Mouse (Mus musculus): ENCODE data around the gene Trafd1. TPM values are rescaled to one million over a fixed set of nuclear protein-coding genes. Genes with fewer than 3 reads are reported as not detected.

Gene Trafd1
- polyA plus RNA-seq, 1 experiment: 29.3 TPM

DNA sequence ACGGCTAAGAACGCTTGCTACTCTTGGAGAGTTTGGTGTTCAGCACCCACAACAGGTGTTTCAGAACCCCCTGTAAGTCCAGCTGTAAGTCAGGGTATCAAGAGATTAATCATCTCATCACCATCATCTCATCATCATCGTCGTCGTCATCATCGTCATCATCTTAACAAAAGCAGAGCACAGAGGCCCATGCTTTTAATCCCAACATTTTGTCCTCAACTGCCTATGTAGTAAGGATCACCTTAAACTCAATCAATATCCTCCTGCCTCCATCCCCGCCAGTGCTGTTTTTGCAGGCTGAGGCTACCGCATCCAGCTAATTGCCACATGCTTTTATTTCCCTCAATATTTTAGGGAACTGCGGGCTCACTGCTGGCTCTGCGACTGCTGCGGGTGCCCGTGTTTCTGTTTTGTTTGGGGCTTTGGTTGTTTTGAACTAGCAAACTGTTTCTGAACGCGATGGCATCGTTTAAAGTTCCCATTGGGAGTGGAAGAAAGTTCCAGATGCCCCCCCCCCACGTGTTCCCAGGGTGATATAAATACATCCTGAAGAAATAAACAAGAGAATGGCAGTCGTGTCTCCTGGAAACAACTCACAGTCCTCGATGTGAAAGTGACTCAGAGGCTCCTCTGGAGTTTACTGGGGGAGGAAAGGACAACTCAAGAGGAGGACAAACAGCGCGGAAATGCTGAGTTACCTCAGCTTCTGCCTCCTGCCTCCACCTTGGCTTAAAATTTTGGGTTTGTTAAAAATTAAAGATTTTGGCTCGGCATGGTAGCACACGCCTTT lies 883 bp upstream of the Trafd1 start:
- peak overlapping the region; percentile 77 for H3K4me2 ChIP-seq (ENCODE audit: low read depth)
- no peaks in the 10 kb centered on the region for H3K36me3 ChIP-seq (ENCODE audit: control insufficient read depth, insufficient read depth)
- H3K4me3 ChIP-seq: peak overlapping the region; percentile 71
- no peaks in the 10 kb centered on the region for H3K27me3 ChIP-seq (ENCODE audit: control insufficient read depth, insufficient read depth, insufficient read length)
- TF ChIP-seq SRF (IDR thresholded peaks at IDR 0.05; ENCODE audit: control insufficient read depth, insufficient read length, low read depth): no peak
- no peak for TF ChIP-seq TCF3 (IDR thresholded peaks at IDR 0.05; ENCODE audit: insufficient read length, low read depth)
- TF ChIP-seq USF1 (IDR thresholded peaks at IDR 0.05; ENCODE audit: low read depth): no peak
- no peak for TF ChIP-seq MYOD1 (IDR thresholded peaks at IDR 0.05; ENCODE audit: control insufficient read depth in 1 of 3, insufficient read length in 2 of 3, low read depth in 2 of 3)
- no peak for TF ChIP-seq POLR2AphosphoS2 (IDR thresholded peaks at IDR 0.05; ENCODE audit: insufficient read length, low read depth)
- no peak overlapping the region for H3ac ChIP-seq (ENCODE audit: control insufficient read depth, insufficient read length)
- no peaks in the 10 kb centered on the region for H3K79me2 ChIP-seq (ENCODE audit: control insufficient read depth, insufficient read depth)

DNA sequence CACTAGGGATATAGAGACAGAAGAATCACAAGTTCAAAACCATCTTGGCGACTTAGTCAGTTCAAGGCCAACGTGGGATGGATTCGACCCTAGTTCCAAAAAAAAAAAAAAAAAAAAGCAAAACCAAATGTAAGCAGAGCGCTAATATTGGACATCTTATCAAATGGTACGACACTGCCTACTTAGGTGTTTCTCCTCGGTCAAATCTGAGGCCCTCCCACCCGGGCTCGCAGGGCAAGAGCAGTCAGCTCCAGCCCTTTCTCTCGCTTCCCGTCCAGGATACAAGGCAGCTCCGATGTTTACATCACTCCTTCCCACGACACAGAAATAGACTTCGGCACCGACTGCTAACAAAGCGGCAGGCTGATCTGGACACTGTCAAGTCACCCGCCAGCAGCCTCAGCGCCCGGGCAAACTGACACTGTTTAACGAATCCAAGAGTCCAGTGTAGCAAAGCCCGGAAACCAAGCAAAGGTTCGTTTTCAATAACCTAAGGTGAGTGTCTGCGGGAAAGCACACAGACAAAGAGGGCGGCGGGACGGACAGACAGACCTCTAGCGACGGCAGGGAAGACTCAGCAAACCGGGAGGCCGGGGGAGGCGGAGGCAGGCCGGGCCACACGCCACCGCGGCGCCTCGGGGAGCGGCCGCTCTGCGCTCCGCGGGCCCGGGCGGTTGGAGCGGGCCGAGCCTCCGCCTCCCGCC lies 523 bp downstream of the Trafd1 start:
- Histone ChIP-seq H3K36me3 (ENCODE audit: control insufficient read depth, insufficient read depth) (peaks cover under 1% of the 10 kb centered on the region), H3K27me3 (ENCODE audit: control insufficient read depth, insufficient read depth, insufficient read length) (no peaks in the 10 kb centered on the region), H3K79me2 (ENCODE audit: control insufficient read depth, insufficient read depth) (no peaks in the 10 kb centered on the region), H3ac (ENCODE audit: control insufficient read depth, insufficient read length) (peak overlapping the region; percentile 45), H3K4me3 (peak overlapping the region; percentile 71), H3K4me2 (ENCODE audit: low read depth) (peak overlapping the region; percentile 69)
- TF ChIP-seq MYOD1 (IDR thresholded peaks at IDR 0.05; ENCODE audit: control insufficient read depth in 1 of 3, insufficient read length in 2 of 3, low read depth in 2 of 3): no peak
- TF ChIP-seq CEBPB (IDR thresholded peaks at IDR 0.05; ENCODE audit: insufficient read depth, poor library complexity, severe bottlenecking): no peak
- TF ChIP-seq MYOG (IDR thresholded peaks at IDR 0.05; ENCODE audit: control insufficient read depth in 1 of 3, insufficient read depth in 1 of 3, insufficient read length in 2 of 3, low read depth in 2 of 3): no peak
- TF ChIP-seq POLR2A (IDR thresholded peaks at IDR 0.05; ENCODE audit: insufficient read length, low read depth): no peak
- no peak for TF ChIP-seq MAX (IDR thresholded peaks at IDR 0.05; ENCODE audit: low read depth)
- TF ChIP-seq TCF12 (IDR thresholded peaks at IDR 0.05; ENCODE audit: insufficient read depth, poor library complexity, severe bottlenecking): no peak
- no peak for TF ChIP-seq SRF (IDR thresholded peaks at IDR 0.05; ENCODE audit: control insufficient read depth, insufficient read length, low read depth)
- TF ChIP-seq REST (IDR thresholded peaks at IDR 0.05; ENCODE audit: insufficient read depth, insufficient read length): no peak
- TF ChIP-seq USF1 (IDR thresholded peaks at IDR 0.05; ENCODE audit: low read depth): no peak
- TF ChIP-seq TCF3 (IDR thresholded peaks at IDR 0.05; ENCODE audit: insufficient read length, low read depth): no peak
- TF ChIP-seq POLR2AphosphoS2 (IDR thresholded peaks at IDR 0.05; ENCODE audit: insufficient read length, low read depth): no peak
- no peak for TF ChIP-seq E2F4 (IDR thresholded peaks at IDR 0.05; ENCODE audit: insufficient read depth)

GRCm38 (mm10) chr5:121383857-121384756 lies 1.3 kb downstream of the Trafd1 start:
- H3K27me3 ChIP-seq (ENCODE audit: control insufficient read depth, insufficient read depth, insufficient read length): no peaks in the 10 kb centered on the region
- peak overlapping the region; percentile 71 for H3K4me3 ChIP-seq
- peaks cover 7% of the 10 kb centered on the region for H3K36me3 ChIP-seq (ENCODE audit: control insufficient read depth, insufficient read depth)
- H3ac ChIP-seq (ENCODE audit: control insufficient read depth, insufficient read length): peak overlapping the region; percentile 45
- H3K79me2 ChIP-seq (ENCODE audit: control insufficient read depth, insufficient read depth): no peaks in the 10 kb centered on the region
- H3K4me2 ChIP-seq (ENCODE audit: low read depth): peak overlapping the region; percentile 69
- TF ChIP-seq TCF12 (IDR thresholded peaks at IDR 0.05; ENCODE audit: insufficient read depth, poor library complexity, severe bottlenecking) (no peak), TCF3 (IDR thresholded peaks at IDR 0.05; ENCODE audit: insufficient read length, low read depth) (no peak), USF1 (IDR thresholded peaks at IDR 0.05; ENCODE audit: low read depth) (no peak), POLR2A (IDR thresholded peaks at IDR 0.05; ENCODE audit: insufficient read length, low read depth) (no peak), E2F4 (IDR thresholded peaks at IDR 0.05; ENCODE audit: insufficient read depth) (no peak), MYOD1 (IDR thresholded peaks at IDR 0.05; ENCODE audit: control insufficient read depth in 1 of 3, insufficient read length in 2 of 3, low read depth in 2 of 3) (no peak), CEBPB (IDR thresholded peaks at IDR 0.05; ENCODE audit: insufficient read depth, poor library complexity, severe bottlenecking) (no peak), MYOG (IDR thresholded peaks at IDR 0.05; ENCODE audit: control insufficient read depth in 1 of 3, insufficient read depth in 1 of 3, insufficient read length in 2 of 3, low read depth in 2 of 3) (no peak), SRF (IDR thresholded peaks at IDR 0.05; ENCODE audit: control insufficient read depth, insufficient read length, low read depth) (no peak), MAX (IDR thresholded peaks at IDR 0.05; ENCODE audit: low read depth) (no peak), POLR2AphosphoS2 (IDR thresholded peaks at IDR 0.05; ENCODE audit: insufficient read length, low read depth) (no peak), REST (IDR thresholded peaks at IDR 0.05; ENCODE audit: insufficient read depth, insufficient read length) (no peak)

- no peaks in the 10 kb centered on the region for H3K79me2 ChIP-seq (ENCODE audit: control insufficient read depth, insufficient read depth)
- H3K36me3 ChIP-seq (ENCODE audit: control insufficient read depth, insufficient read depth): peaks cover 18% of the 10 kb centered on the region
- no peak overlapping the region for H3K4me2 ChIP-seq (ENCODE audit: low read depth)
- H3K4me3 ChIP-seq: no peak overlapping the region
- H3ac ChIP-seq (ENCODE audit: control insufficient read depth, insufficient read length): no peak overlapping the region
- no peaks in the 10 kb centered on the region for H3K27me3 ChIP-seq (ENCODE audit: control insufficient read depth, insufficient read depth, insufficient read length)
- TF ChIP-seq MYOG (IDR thresholded peaks at IDR 0.05; ENCODE audit: control insufficient read depth in 1 of 3, insufficient read depth in 1 of 3, insufficient read length in 2 of 3, low read depth in 2 of 3): no peak
- no peak for TF ChIP-seq POLR2A (IDR thresholded peaks at IDR 0.05; ENCODE audit: insufficient read length, low read depth)
Observed at GRCm38 (mm10) chr5:121380692-121381091, 4.7 kb downstream of the Trafd1 start.
